Mouse (Mus musculus): Measurements from ENCODE around the gene Vps53. TPM values are rescaled to one million over a fixed set of nuclear protein-coding genes. Genes with fewer than 3 reads are reported as not detected.

Gene Vps53
- polyA plus RNA-seq, 1 experiment = 56.6 TPM

- H3K27ac ChIP-seq (ENCODE audit: insufficient read depth, low read length) = no peak overlapping the region
- H3K4me3 ChIP-seq (ENCODE audit: insufficient read depth, low read length) = no peak overlapping the region
- no peak for TF ChIP-seq CTCF (IDR thresholded peaks at IDR 0.05; ENCODE audit: extremely low read depth, insufficient read depth, low read length)
- no peak for TF ChIP-seq POLR2A (IDR thresholded peaks at IDR 0.05; ENCODE audit: extremely low read depth, insufficient read depth, low read length)
- no peaks in the 10 kb centered on the region for H3K4me1 ChIP-seq (ENCODE audit: control insufficient read depth, insufficient read depth, low read length)
Measured at GRCm38 (mm10) chr11:76130859-76131258, 48.6 kb downstream of the Vps53 start.

- H3K4me1 ChIP-seq (ENCODE audit: control insufficient read depth, insufficient read depth, low read length) = no peaks in the 10 kb centered on the region; the same call in 1 of the 2 replicates
- no peak overlapping the region for H3K4me3 ChIP-seq (ENCODE audit: insufficient read depth, low read length)
- no peak overlapping the region for H3K27ac ChIP-seq (ENCODE audit: insufficient read depth, low read length)
- TF ChIP-seq CTCF (IDR thresholded peaks at IDR 0.05; ENCODE audit: extremely low read depth, insufficient read depth, low read length) = no peak
- no peak for TF ChIP-seq POLR2A (IDR thresholded peaks at IDR 0.05; ENCODE audit: extremely low read depth, insufficient read depth, low read length)
Measured at GRCm38 (mm10) chr11:76125386-76125785, 54.1 kb downstream of the Vps53 start.

- Histone ChIP-seq H3K4me3 (ENCODE audit: insufficient read depth, low read length) (no peak overlapping the region), H3K4me1 (ENCODE audit: control insufficient read depth, insufficient read depth, low read length) (no peaks in the 10 kb centered on the region; the same call in 1 of the 2 replicates), H3K27ac (ENCODE audit: insufficient read depth, low read length) (no peak overlapping the region)
- no peak for TF ChIP-seq CTCF (IDR thresholded peaks at IDR 0.05; ENCODE audit: extremely low read depth, insufficient read depth, low read length)
- TF ChIP-seq POLR2A (IDR thresholded peaks at IDR 0.05; ENCODE audit: extremely low read depth, insufficient read depth, low read length) = no peak
Measured at GRCm38 (mm10) chr11:76123517-76123916, 55.9 kb downstream of the Vps53 start.

DNA sequence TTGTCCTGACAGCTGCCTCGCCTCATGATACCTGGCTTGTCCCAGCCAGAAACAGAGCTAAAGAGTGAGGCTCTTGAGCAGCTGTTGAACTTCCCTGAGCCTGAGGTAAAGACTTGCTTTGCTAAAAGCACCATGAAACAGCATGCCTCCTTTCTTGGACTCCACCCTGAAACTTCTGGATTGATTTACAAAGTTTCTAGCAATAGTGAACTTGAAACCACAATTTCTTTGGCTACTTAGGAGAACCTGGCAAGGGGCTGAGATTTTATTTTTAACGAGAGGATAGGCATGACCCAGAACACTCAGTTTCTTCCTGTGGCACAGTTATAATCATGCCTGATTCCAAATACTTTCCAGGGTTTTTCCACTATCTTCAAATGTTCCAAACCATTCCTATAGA is 56.9 kb downstream of the Vps53 start:
- Histone ChIP-seq H3K4me1 (ENCODE audit: control insufficient read depth, insufficient read depth, low read length) (no peaks in the 10 kb centered on the region; the same call in 1 of the 2 replicates), H3K4me3 (ENCODE audit: insufficient read depth, low read length) (no peak overlapping the region), H3K27ac (ENCODE audit: insufficient read depth, low read length) (no peak overlapping the region)
- TF ChIP-seq POLR2A (IDR thresholded peaks at IDR 0.05; ENCODE audit: extremely low read depth, insufficient read depth, low read length) (no peak), CTCF (IDR thresholded peaks at IDR 0.05; ENCODE audit: extremely low read depth, insufficient read depth, low read length) (no peak)

DNA sequence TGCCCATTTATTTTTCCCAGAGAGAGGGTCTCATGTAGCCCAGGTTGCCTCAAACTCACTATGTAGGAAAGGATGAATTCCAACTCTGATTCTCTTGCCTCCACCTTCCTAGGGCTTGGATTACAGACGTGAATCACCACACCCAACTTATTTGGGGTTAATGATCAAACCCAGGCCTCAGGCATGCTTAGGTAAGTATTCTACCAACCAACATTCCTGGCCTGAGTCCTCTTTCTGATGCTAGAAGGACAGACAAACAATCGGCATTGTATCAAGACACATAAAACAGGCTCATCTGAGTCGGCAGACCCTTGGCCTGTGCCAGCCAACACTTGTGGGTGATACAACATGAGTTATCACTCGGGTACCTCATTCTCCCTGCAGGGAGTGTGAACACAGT is 58.4 kb downstream of the Vps53 start:
- Histone ChIP-seq H3K4me1 (ENCODE audit: control insufficient read depth, insufficient read depth, low read length) (no peaks in the 10 kb centered on the region; the same call in 1 of the 2 replicates), H3K27ac (ENCODE audit: insufficient read depth, low read length) (0 out of 2 replicates have a peak overlapping the region, but pooled peaks have one; percentile 6), H3K4me3 (ENCODE audit: insufficient read depth, low read length) (no peak overlapping the region)
- TF ChIP-seq CTCF (IDR thresholded peaks at IDR 0.05; ENCODE audit: extremely low read depth, insufficient read depth, low read length) (no peak), POLR2A (IDR thresholded peaks at IDR 0.05; ENCODE audit: extremely low read depth, insufficient read depth, low read length) (no peak)

DNA sequence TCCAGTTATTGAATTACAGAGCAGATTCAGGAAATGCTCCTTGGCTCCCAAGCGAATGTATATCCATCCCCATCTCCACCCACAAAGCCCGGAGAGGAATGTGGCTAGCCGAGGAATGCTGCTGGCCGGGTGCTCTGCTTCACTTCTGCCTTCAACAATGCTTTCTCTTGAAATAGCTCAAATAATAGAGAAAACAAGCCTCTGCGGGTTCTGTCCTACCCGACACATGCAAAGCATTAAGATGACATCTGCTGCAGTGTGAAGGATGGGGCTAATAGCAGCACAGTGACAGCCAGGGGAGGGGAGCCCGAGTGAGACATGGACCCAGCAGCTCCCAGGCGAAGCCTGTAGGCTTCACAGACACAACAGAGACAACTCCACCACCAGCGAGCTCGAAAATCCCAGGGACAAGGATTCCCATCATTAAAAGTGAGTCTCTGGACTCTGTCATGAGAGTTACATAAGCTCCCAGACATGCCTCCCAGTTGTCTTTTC is 59.0 kb downstream of the Vps53 start:
- no peaks in the 10 kb centered on the region; the same call in 1 of the 2 replicates for H3K4me1 ChIP-seq (ENCODE audit: control insufficient read depth, insufficient read depth, low read length)
- TF ChIP-seq CTCF (IDR thresholded peaks at IDR 0.05; ENCODE audit: extremely low read depth, insufficient read depth, low read length) = no peak
- TF ChIP-seq POLR2A (IDR thresholded peaks at IDR 0.05; ENCODE audit: extremely low read depth, insufficient read depth, low read length) = no peak
- no peak overlapping the region for H3K27ac ChIP-seq (ENCODE audit: insufficient read depth, low read length)
- H3K4me3 ChIP-seq (ENCODE audit: insufficient read depth, low read length) = no peak overlapping the region

GRCm38 (mm10) chr11:76110416-76110815 is 69.0 kb downstream of the Vps53 start:
- TF ChIP-seq CTCF (IDR thresholded peaks at IDR 0.05; ENCODE audit: extremely low read depth, insufficient read depth, low read length) = no peak
- no peak for TF ChIP-seq POLR2A (IDR thresholded peaks at IDR 0.05; ENCODE audit: extremely low read depth, insufficient read depth, low read length)
- H3K4me3 ChIP-seq (ENCODE audit: insufficient read depth, low read length) = no peak overlapping the region
- H3K4me1 ChIP-seq (ENCODE audit: control insufficient read depth, insufficient read depth, low read length) = no peaks in the 10 kb centered on the region
- H3K27ac ChIP-seq (ENCODE audit: insufficient read depth, low read length) = no peak overlapping the region

DNA sequence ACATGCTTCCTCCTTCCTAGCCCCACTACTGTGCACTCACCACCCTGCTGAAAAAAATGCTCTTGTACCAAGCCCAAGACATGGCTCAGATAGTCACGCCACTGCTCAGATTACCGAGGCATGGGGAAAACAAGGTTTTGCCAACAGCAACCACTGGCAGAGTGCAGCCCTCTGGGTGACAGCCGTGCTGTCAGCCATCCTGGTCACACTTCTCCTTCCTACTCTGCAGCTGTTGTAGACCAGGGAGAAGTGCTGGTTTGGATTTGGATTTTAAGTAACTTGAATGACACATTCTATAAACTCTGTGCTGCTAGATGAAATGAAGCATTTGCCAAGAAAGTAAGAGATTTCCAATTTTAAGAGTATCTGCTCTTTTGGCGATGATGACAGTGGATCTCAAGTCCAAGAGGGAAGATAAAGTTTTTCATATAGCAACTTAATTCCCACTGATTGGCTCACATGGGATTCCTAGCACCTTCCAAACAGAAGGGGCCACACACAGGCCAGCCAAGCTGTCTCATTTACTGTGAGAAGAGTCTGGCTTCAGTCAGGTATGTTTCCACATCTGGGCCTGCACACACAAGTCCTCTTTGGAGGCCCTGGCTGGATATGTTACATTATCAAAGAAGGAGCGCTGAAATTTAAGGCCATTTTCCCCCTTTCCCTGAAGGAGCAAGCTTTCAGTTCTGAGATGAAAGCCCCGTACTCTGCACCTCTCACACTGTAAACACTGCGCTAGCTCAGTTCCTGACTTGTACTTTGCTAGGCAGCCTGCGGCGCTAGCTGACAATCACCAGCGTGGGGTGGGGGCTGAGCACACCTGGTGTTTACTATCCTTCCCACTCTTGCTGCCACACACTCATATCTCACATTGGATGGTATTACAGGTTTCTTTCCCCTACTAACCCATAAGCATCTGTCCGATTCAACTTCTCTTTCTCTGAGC is 72.6 kb downstream of the Vps53 start:
- no peak for TF ChIP-seq POLR2A (IDR thresholded peaks at IDR 0.05; ENCODE audit: extremely low read depth, insufficient read depth, low read length)
- TF ChIP-seq CTCF (IDR thresholded peaks at IDR 0.05; ENCODE audit: extremely low read depth, insufficient read depth, low read length) = no peak
- Histone ChIP-seq H3K27ac (ENCODE audit: insufficient read depth, low read length) (no peak overlapping the region), H3K4me1 (ENCODE audit: control insufficient read depth, insufficient read depth, low read length) (no peaks in the 10 kb centered on the region), H3K4me3 (ENCODE audit: insufficient read depth, low read length) (no peak overlapping the region)

GRCm38 (mm10) chr11:76101154-76101553 is 78.3 kb downstream of the Vps53 start:
- Histone ChIP-seq H3K4me1 (ENCODE audit: control insufficient read depth, insufficient read depth, low read length) (no peaks in the 10 kb centered on the region; the same call in 1 of the 2 replicates), H3K4me3 (ENCODE audit: insufficient read depth, low read length) (no peak overlapping the region), H3K27ac (ENCODE audit: insufficient read depth, low read length) (no peak overlapping the region)
- no peak for TF ChIP-seq POLR2A (IDR thresholded peaks at IDR 0.05; ENCODE audit: extremely low read depth, insufficient read depth, low read length)
- no peak for TF ChIP-seq CTCF (IDR thresholded peaks at IDR 0.05; ENCODE audit: extremely low read depth, insufficient read depth, low read length)

All from cortical plate, adult 2 months (tissue).